Mouse (Mus musculus) E14TG2a.4 (cell line): ENCODE results near the gene Polr3gl.

Experiments used
- H3K27me3 ChIP-seq: 2 replicates; pipeline ENCODE4 v1.6.1; 2014; ENCODE audit warnings: low read length, control low read depth; ENCODE audit not compliant: insufficient read depth
- H3K36me3 ChIP-seq: 2 replicates; pipeline ENCODE4 v1.6.1; 2014; ENCODE audit warnings: low read length, control low read depth; ENCODE audit not compliant: insufficient read depth
- H3K4me1 ChIP-seq: replicated peaks from 2 replicates; pipeline ENCODE4 v1.6.1; 2014; ENCODE audit warnings: low read depth, low read length, control low read depth
- H3K4me3 ChIP-seq: replicated peaks from 2 replicates; pipeline ENCODE4 v1.5.1; 2014; ENCODE audit warnings: mild to moderate bottlenecking, low read length
- H3K9me3 ChIP-seq: 2 replicates; pipeline ENCODE4 v1.6.1; 2014; ENCODE audit warnings: low read length, control low read depth
- CTCF ChIP-seq: conservative IDR thresholded peaks from 2 replicates; pipeline ENCODE4 v1.5.1; 2014; ENCODE audit warnings: low read length
- NANOG ChIP-seq: IDR thresholded peaks from 2 replicates; pipeline ENCODE4 v1.6.1; 2014; ENCODE audit warnings: borderline replicate concordance, low read length, mixed read lengths
- POU5F1 ChIP-seq: IDR thresholded peaks from 2 replicates; pipeline ENCODE4 v1.6.1; 2014; ENCODE audit warnings: low read length, borderline replicate concordance

Polr3gl gene

GRCm38 (mm10) chr3:96593374-96593773, 607 bp downstream of the Polr3gl start:
- Histone ChIP-seq H3K4me1 (peaks cover 81% of the 10 kb centered on the region), H3K36me3 (peaks cover 8% of the 10 kb centered on the region), H3K9me3 (no peaks in the 10 kb centered on the region), H3K4me3 (peak overlapping the region; percentile 86), H3K27me3 (peaks cover 30% of the 10 kb centered on the region)
- TF ChIP-seq CTCF = no peak

- TF ChIP-seq NANOG (no peak), POU5F1 (no peak), CTCF (no peak)
- Histone ChIP-seq H3K4me3 (no peak overlapping the region), H3K4me1 (peaks cover 69% of the 10 kb centered on the region), H3K27me3 (peaks cover 3% of the 10 kb centered on the region), H3K36me3 (peaks cover 15% of the 10 kb centered on the region), H3K9me3 (peaks cover 4% of the 10 kb centered on the region)
Measured at GRCm38 (mm10) chr3:96590657-96591056, 3.3 kb downstream of the Polr3gl start.

GRCm38 (mm10) chr3:96583386-96583785, 10.6 kb downstream of the Polr3gl start:
- Histone ChIP-seq H3K4me3 (no peak overlapping the region), H3K36me3 (peaks cover 37% of the 10 kb centered on the region), H3K4me1 (peaks cover 63% of the 10 kb centered on the region), H3K27me3 (no peaks in the 10 kb centered on the region), H3K9me3 (peaks cover 4% of the 10 kb centered on the region)
- TF ChIP-seq CTCF (no peak), NANOG (no peak), POU5F1 (no peak)

- Histone ChIP-seq H3K27me3 (no peaks in the 10 kb centered on the region), H3K36me3 (peaks cover 33% of the 10 kb centered on the region), H3K4me3 (peak overlapping the region; percentile 15; the same call in 1 of the 2 replicates), H3K4me1 (peaks cover 75% of the 10 kb centered on the region), H3K9me3 (no peaks in the 10 kb centered on the region)
- no peak for TF ChIP-seq NANOG
- TF ChIP-seq POU5F1 = no peak
Measured at GRCm38 (mm10) chr3:96581771-96582515, 12.0 kb downstream of the Polr3gl start.

DNA sequence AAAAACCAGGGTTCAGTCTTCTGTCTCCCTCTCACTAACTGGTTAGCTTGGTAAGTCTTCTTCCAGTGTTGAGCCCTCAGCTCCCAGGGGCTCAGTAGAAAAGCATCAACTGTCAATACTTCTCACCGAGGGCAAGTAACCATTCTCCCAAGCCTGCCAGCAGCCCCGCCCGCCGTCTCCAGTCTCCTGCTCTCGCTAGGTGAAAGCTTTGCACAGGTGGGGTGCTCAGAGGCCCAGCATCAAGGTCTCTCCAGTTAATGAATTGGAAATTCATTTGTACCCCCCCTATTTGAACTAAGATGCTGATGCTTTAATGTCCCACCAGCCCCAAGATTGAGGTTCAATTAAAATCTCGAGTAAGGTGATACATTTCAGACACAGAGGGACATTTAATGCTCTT, 12.8 kb downstream of the Polr3gl start:
- Histone ChIP-seq H3K4me1 (peaks cover 71% of the 10 kb centered on the region), H3K36me3 (peaks cover 30% of the 10 kb centered on the region), H3K27me3 (no peaks in the 10 kb centered on the region), H3K4me3 (0 out of 2 replicates have a peak overlapping the region, but pooled peaks have one; percentile 15), H3K9me3 (no peaks in the 10 kb centered on the region)
- TF ChIP-seq NANOG = no peak
- TF ChIP-seq POU5F1 = no peak
- no peak for TF ChIP-seq CTCF

GRCm38 (mm10) chr3:96579885-96580454, 14.0 kb downstream of the Polr3gl start:
- Histone ChIP-seq H3K36me3 (peaks cover 30% of the 10 kb centered on the region), H3K4me1 (peaks cover 77% of the 10 kb centered on the region), H3K4me3 (peak overlapping the region; percentile 37; the same call in 1 of the 2 replicates), H3K27me3 (no peaks in the 10 kb centered on the region), H3K9me3 (no peaks in the 10 kb centered on the region)
- peak; percentile 89 for TF ChIP-seq CTCF
- TF ChIP-seq POU5F1 = no peak

GRCm38 (mm10) chr3:96579239-96579750, 14.7 kb downstream of the Polr3gl start:
- Histone ChIP-seq H3K36me3 (peaks cover 30% of the 10 kb centered on the region), H3K27me3 (no peaks in the 10 kb centered on the region), H3K4me1 (peaks cover 83% of the 10 kb centered on the region), H3K9me3 (no peaks in the 10 kb centered on the region), H3K4me3 (0 out of 2 replicates have a peak overlapping the region, but pooled peaks have one; percentile 23)
- no peak for TF ChIP-seq POU5F1
- TF ChIP-seq NANOG = no peak
- no peak for TF ChIP-seq CTCF

- H3K9me3 ChIP-seq = no peaks in the 10 kb centered on the region
- no peaks in the 10 kb centered on the region for H3K27me3 ChIP-seq
- TF ChIP-seq POU5F1 = no peak
- TF ChIP-seq NANOG = no peak
- no peak for TF ChIP-seq CTCF
- H3K36me3 ChIP-seq = peaks cover 27% of the 10 kb centered on the region
- H3K4me3 ChIP-seq = peak overlapping the region; percentile 18
- peaks cover 89% of the 10 kb centered on the region for H3K4me1 ChIP-seq
Measured at GRCm38 (mm10) chr3:96578561-96579238, 15.3 kb downstream of the Polr3gl start.
